Mouse (Mus musculus): ENCODE measurements around the gene Cadps. TPM values are rescaled to one million over a fixed set of nuclear protein-coding genes. Genes with fewer than 3 reads are reported as not detected.

Gene Cadps
- total RNA-seq, 2 experiments from 2014 or later: 15.5 to 19.8 TPM

DNA sequence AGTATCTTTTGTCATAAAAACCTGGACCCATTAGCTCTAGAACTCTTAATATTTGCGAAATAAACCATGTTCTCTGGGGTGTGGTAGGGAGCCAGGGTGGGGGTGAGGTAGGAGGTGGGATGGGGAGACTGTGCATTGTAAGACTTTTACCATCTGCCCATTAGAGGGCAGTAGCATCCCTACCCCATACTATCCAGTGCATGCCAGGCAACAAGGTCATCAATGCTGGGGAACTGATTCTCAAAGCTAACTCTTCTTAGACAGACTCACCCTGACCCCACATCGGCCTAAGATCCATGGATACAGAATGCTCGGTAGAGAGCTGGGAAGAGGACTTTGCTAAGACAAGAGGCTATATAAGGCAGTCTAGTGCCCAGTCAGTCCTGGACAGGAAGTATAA, 425.3 kb downstream of the Cadps start:
- DNase-seq (ENCODE audit: low spot score in 2 of 2): no peak

DNA sequence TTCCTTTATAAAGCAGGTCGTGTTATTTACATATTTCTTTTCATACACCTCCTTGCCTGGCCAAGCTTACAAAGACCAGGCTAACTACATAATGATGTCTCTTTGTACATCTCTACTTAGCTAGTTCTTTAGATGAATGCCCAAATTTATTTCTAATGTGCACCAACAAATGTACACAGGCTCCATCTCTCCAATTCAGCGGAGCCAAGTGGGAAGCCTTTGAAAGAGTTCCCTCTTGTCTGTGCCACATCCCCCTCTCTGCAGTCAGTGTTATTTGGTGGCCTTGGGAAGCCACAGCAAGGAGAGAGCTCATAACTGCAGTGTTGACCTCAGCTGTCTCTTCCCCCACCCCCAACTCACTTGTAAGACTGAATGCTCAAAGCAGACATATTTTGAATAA, 428.6 kb downstream of the Cadps start:
- DNase-seq (ENCODE audit: low spot score in 2 of 2): no peak

GRCm38 (mm10) chr14:12393271-12393861, 429.5 kb downstream of the Cadps start:
- no peak for DNase-seq (ENCODE audit: low spot score in 2 of 2)

GRCm38 (mm10) chr14:12391167-12391566, 431.7 kb downstream of the Cadps start:
- DNase-seq (ENCODE audit: low spot score in 2 of 2): no peak

- DNase-seq (ENCODE audit: low spot score in 2 of 2): no peak
These were observed 434.0 kb downstream of the Cadps start for GRCm38 (mm10) chr14:12388806-12389436.

DNA sequence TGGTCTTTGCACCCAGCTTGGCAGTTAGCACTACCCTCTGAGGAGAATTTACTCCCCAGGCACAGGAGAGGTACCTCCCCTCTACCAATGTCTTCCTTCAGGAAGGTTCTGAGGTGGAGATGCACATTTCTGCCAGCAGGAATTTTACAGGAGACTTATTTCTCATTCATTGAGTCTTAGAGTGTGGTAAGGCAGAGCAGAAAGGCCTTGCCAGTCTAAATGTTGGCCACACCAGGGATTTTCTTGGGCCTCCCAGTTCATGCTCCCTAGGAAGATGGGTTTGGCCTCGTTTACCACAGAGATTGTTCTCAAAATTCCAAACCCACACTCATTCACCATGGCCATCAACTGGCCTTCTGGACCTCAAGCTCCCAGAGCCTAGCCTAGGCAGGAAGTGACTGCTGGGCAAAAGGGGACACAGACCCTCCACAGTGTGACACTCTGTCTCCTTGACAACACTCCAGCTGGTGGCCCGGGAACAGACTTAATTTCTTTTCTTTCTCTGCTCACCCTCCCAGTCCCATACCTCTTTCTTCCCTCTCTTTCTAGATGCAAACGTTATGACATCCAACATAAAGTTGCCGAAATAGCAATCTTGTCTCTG, 434.6 kb downstream of the Cadps start:
- DNase-seq (ENCODE audit: low spot score in 2 of 2): no peak

- DNase-seq (ENCODE audit: low spot score in 2 of 2): no peak
These were observed 435.7 kb downstream of the Cadps start for GRCm38 (mm10) chr14:12387176-12387575.

GRCm38 (mm10) chr14:12377883-12378282, 445.0 kb downstream of the Cadps start:
- no peak for DNase-seq (ENCODE audit: low spot score in 2 of 2)

DNA sequence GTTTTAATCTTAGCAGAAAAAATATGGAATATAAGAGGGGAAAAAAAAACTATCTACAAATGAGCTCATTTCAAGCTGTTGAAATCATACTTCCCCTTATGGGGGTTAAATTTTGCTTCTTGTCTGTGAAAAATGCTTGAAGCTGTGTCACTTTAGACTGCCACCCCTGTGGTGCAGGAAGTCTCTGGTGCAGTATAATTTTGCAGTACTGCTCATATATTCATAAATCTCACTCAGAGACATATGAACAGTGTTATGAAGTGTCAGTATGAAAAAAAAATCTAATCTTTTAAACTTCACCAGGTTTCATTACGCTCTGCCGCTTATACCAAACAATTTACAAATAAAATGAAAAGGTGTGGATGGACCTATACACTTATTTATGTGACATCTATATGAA, 445.6 kb downstream of the Cadps start:
- DNase-seq (ENCODE audit: low spot score in 2 of 2): no peak

DNA sequence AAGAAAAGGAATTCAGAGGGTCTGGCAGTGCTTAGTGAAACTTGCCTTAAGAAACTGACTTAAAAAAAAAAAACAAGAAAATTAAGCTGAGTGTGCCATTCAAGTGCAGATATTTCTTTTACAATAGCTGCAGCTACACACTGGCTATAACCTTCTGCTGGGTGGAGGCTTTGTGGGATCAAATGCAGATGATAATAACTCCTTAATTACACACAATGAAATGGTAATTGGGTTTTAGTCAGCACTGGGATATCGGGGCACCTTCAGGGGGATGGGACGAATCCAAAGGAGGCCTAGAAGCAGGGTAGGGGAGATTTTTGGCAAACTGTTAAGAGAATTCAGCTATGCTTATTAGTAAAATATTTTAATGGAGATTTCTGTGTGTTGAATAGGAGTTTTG, 447.4 kb downstream of the Cadps start:
- no peak for DNase-seq (ENCODE audit: low spot score in 2 of 2)

DNA sequence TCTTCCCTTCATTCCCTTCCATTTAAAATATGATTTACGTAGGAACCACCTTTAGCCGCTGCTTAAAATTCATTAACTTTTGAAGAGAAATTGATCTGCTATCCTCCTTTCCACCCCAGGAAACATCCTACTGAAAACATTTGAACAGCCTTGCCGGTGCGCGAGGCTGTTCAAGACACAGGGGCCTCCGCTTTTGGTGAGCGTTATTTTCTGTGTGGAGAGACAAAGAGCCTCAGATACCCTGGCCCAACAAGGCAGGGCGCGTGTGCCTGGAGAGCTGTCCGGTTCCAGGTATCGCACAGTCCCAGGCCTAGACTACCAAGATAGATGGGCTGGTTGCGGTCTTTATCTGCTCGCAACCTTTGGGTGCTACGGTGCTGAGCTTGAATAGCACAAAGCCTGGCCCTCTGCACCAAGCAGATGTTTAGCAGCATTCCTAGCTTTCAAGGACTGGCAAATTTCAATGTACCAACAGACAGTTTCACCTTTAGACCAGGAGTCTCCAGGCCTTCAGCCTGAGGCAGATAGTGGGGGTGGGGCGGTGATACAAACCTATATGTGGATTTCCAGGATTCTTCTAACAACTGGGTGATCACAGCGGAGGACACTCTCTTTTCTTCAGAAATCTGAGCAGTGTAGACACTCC, 472.5 kb downstream of the Cadps start:
- no peak for DNase-seq (ENCODE audit: low spot score in 2 of 2)

DNA sequence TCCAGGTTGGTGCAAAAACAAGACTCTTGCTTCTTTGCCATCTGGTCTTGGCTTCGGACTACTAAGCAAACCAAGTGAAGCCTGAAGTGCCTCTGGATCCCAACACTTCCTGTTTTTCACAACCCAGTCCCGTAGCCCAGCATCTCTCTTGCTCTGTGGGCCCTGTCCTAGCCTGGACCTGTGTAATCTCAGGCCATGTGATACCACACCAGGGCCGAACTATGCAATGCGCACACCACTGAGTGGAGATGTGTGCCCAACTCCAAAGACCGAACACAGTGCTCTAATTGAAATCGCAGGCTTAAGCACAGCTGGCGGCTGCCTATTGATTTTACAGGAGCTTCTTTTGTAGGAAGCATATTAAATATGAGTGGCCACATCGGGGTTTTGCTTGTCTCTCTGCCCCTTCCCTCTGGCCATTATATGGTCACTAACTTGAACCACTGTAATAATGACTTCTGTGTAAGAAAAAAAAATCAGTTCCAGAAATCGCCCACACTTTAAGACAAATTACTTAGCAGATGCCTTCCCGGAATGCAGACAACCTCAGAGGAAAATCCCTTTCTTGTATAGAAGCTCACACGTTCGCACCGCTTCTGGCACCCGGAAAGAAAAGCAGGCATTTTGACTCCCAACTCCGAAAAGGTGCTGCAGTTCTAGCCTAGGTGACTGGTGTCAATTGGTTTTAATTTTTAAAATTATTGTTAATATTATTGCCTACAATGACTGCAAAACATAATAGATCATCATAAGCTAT, 473.4 kb downstream of the Cadps start:
- no peak for DNase-seq (ENCODE audit: low spot score in 2 of 2)

GRCm38 (mm10) chr14:12348089-12348488, 474.8 kb downstream of the Cadps start, which contains the start of gene Fezf2:
TSS of gene Fezf2 (minus strand) at chr14:12348189.
- DNase-seq (ENCODE audit: low spot score in 2 of 2): no peak

GRCm38 (mm10) chr14:12346865-12347600, 475.8 kb downstream of the Cadps start:
- DNase-seq (ENCODE audit: low spot score in 2 of 2): no peak

- DNase-seq (ENCODE audit: low spot score in 2 of 2): no peak
These were observed 476.6 kb downstream of the Cadps start for GRCm38 (mm10) chr14:12346011-12346864.

DNA sequence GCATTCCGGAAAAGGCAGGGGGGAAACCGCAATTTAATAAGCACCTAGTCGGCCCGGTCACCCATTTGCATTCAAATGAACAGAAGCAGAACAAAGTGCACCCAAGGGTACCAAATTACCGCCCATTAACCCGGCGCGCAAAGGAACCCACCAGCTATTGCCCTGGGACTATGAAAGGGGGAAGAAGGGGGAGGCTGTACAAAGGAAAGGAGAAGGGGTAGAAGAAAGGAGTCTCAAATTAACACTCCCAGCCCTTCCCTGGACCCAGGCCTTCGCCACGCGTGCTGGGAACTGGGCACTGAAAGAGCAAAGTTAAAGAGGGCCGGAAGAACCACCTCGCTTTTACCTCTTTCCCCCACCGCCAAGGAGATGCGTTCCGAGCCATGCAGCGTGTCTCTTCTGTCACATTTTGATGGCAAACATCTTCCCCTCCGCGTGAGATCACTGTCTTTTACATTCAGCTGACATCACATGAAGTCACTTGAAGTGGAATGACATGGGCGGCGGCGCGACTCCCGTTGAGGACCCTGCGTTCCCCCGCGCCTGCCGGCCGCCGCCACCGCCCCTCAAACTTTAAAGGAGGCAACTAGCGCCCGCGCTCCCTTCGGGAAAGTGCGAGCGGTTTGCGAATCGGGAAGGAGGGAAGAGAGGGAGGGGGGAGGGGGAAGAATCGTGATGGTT, 477.5 kb downstream of the Cadps start:
- no peak for DNase-seq (ENCODE audit: low spot score in 2 of 2)

GRCm38 (mm10) chr14:12344746-12345240, 478.1 kb downstream of the Cadps start:
- no peak for DNase-seq (ENCODE audit: low spot score in 2 of 2)

DNA sequence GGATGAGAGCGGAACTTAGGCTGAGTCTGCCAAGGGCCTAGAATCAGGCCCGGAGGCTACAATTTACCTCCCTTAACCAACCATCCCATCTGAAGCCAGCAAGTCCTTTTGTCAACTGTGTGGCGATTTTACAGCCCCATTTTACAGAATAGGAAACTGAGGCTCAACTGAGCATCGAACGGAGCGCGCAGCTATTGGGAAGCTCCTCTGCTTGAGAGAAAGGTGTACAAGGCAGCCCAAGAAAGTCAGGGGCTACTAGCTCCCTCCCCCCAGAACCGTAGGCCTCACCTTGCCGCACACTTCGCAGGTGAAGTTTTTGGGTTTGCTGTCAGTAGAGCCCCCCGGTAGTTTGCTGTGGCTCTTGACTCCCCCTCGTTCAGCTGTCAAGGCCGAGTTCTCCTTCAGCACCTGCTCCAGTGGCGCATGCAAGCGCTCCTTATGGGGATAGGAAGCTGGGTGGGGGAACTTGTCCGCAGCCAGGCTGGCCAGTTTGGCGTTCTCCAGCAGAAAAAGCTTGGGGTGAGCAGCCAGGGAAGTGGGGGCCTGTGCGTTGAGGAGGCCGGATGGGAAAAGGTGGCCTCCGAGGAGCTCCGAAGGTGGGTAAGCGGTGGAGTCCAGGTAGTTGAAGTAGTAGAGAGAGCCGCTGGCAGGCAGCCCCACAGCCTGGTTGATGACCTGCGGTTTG, 478.7 kb downstream of the Cadps start:
- no peak for DNase-seq (ENCODE audit: low spot score in 2 of 2)
